Mouse (Mus musculus) ES-Bruce4 (cell line): Measurements from ENCODE around the gene Sdhd.

ENCODE experiments used
- CTCF ChIP-seq: IDR thresholded peaks from one replicate; pipeline ENCODE4 v1.8.1; 2011; ENCODE audit warnings: low read depth, low read length
- EP300 ChIP-seq: IDR thresholded peaks from 2 replicates; pipeline ENCODE4 v1.6.1; 2011; ENCODE audit warnings: low read depth, low read length; ENCODE audit not compliant: insufficient read depth
- POLR2A ChIP-seq: IDR thresholded peaks from one replicate; pipeline ENCODE4 v1.8.1; 2011; ENCODE audit warnings: low read length; ENCODE audit not compliant: insufficient read depth

GRCm38 (mm10) chr9:50561918-50562360 is 41.7 kb downstream of the Sdhd start:
- TF ChIP-seq EP300 (no peak), CTCF (no peak), POLR2A (no peak)
